Mouse (Mus musculus): ENCODE data around the gene Maco1. TPM values are rescaled to one million over a fixed set of nuclear protein-coding genes. Genes with fewer than 3 reads are reported as not detected.

Maco1 gene
- polyA plus RNA-seq, 1 experiment: 14.6 TPM

GRCm38 (mm10) chr4:134791731-134792130 lies 61.4 kb downstream of the Maco1 start:
- H3ac ChIP-seq (ENCODE audit: control insufficient read depth, insufficient read length, low read depth): no peak overlapping the region
- no peaks in the 10 kb centered on the region for H3K79me2 ChIP-seq (ENCODE audit: control insufficient read depth, insufficient read depth)
- H3K27me3 ChIP-seq (ENCODE audit: control insufficient read depth, insufficient read depth, insufficient read length): no peaks in the 10 kb centered on the region
- H3K36me3 ChIP-seq (ENCODE audit: control insufficient read depth, insufficient read depth): no peaks in the 10 kb centered on the region
- H3K79me3 ChIP-seq (ENCODE audit: low read depth): no peaks in the 10 kb centered on the region
- no peak overlapping the region for H3K4me3 ChIP-seq (ENCODE audit: insufficient read depth, poor library complexity, severe bottlenecking)
- TF ChIP-seq CEBPB (IDR thresholded peaks at IDR 0.05; ENCODE audit: low read depth) (no peak), MYOG (IDR thresholded peaks at IDR 0.05; ENCODE audit: control insufficient read depth, extremely low read depth, insufficient read length) (no peak), MAX (IDR thresholded peaks at IDR 0.05) (no peak)

GRCm38 (mm10) chr4:134786946-134787345 lies 66.2 kb downstream of the Maco1 start:
- no peaks in the 10 kb centered on the region for H3K79me3 ChIP-seq (ENCODE audit: low read depth)
- H3K4me3 ChIP-seq (ENCODE audit: insufficient read depth, poor library complexity, severe bottlenecking): no peak overlapping the region
- H3K36me3 ChIP-seq (ENCODE audit: control insufficient read depth, insufficient read depth): no peaks in the 10 kb centered on the region
- no peak overlapping the region for H3ac ChIP-seq (ENCODE audit: control insufficient read depth, insufficient read length, low read depth)
- H3K79me2 ChIP-seq (ENCODE audit: control insufficient read depth, insufficient read depth): no peaks in the 10 kb centered on the region
- no peak for TF ChIP-seq USF1 (IDR thresholded peaks at IDR 0.05; ENCODE audit: low read depth)
- H3K27me3 ChIP-seq (ENCODE audit: control insufficient read depth, insufficient read depth, insufficient read length): no peaks in the 10 kb centered on the region

GRCm38 (mm10) chr4:134784701-134785100 lies 68.4 kb downstream of the Maco1 start:
- Histone ChIP-seq H3ac (ENCODE audit: control insufficient read depth, insufficient read length, low read depth) (no peak overlapping the region), H3K79me3 (ENCODE audit: low read depth) (no peaks in the 10 kb centered on the region), H3K79me2 (ENCODE audit: control insufficient read depth, insufficient read depth) (no peaks in the 10 kb centered on the region), H3K4me3 (ENCODE audit: insufficient read depth, poor library complexity, severe bottlenecking) (no peak overlapping the region), H3K27me3 (ENCODE audit: control insufficient read depth, insufficient read depth, insufficient read length) (no peaks in the 10 kb centered on the region), H3K36me3 (ENCODE audit: control insufficient read depth, insufficient read depth) (no peaks in the 10 kb centered on the region)
- no peak for TF ChIP-seq USF1 (IDR thresholded peaks at IDR 0.05; ENCODE audit: low read depth)
- TF ChIP-seq MAX (IDR thresholded peaks at IDR 0.05): no peak
- no peak for TF ChIP-seq CEBPB (IDR thresholded peaks at IDR 0.05; ENCODE audit: low read depth)
- no peak for TF ChIP-seq MYOD1 (IDR thresholded peaks at IDR 0.05; ENCODE audit: control insufficient read depth, insufficient read length, low read depth)
- no peak for TF ChIP-seq MYOG (IDR thresholded peaks at IDR 0.05; ENCODE audit: control insufficient read depth, extremely low read depth, insufficient read length)
- no peak for TF ChIP-seq FOSL1 (IDR thresholded peaks at IDR 0.05; ENCODE audit: insufficient read depth, low read length, poor library complexity, severe bottlenecking)
- no peak for TF ChIP-seq CTCF (IDR thresholded peaks at IDR 0.05; ENCODE audit: control insufficient read depth, insufficient read depth, insufficient read length)

GRCm38 (mm10) chr4:134779136-134779934 lies 73.8 kb downstream of the Maco1 start:
- H3ac ChIP-seq (ENCODE audit: control insufficient read depth, insufficient read length, low read depth): no peak overlapping the region
- no peaks in the 10 kb centered on the region for H3K79me3 ChIP-seq (ENCODE audit: low read depth)
- H3K4me3 ChIP-seq (ENCODE audit: insufficient read depth, poor library complexity, severe bottlenecking): no peak overlapping the region
- no peaks in the 10 kb centered on the region for H3K27me3 ChIP-seq (ENCODE audit: control insufficient read depth, insufficient read depth, insufficient read length)
- H3K79me2 ChIP-seq (ENCODE audit: control insufficient read depth, insufficient read depth): no peaks in the 10 kb centered on the region
- TF ChIP-seq MYOD1 (IDR thresholded peaks at IDR 0.05; ENCODE audit: control insufficient read depth, insufficient read length, low read depth) (no peak), FOSL1 (IDR thresholded peaks at IDR 0.05; ENCODE audit: insufficient read depth, low read length, poor library complexity, severe bottlenecking) (no peak), MYOG (IDR thresholded peaks at IDR 0.05; ENCODE audit: control insufficient read depth, extremely low read depth, insufficient read length) (no peak), USF1 (IDR thresholded peaks at IDR 0.05; ENCODE audit: low read depth) (no peak), CEBPB (IDR thresholded peaks at IDR 0.05; ENCODE audit: low read depth) (no peak), CTCF (IDR thresholded peaks at IDR 0.05; ENCODE audit: control insufficient read depth, insufficient read depth, insufficient read length) (no peak), MAX (IDR thresholded peaks at IDR 0.05) (no peak)
- H3K36me3 ChIP-seq (ENCODE audit: control insufficient read depth, insufficient read depth): no peaks in the 10 kb centered on the region

- H3K79me2 ChIP-seq (ENCODE audit: control insufficient read depth, insufficient read depth): no peaks in the 10 kb centered on the region
- no peaks in the 10 kb centered on the region for H3K79me3 ChIP-seq (ENCODE audit: low read depth)
- H3K36me3 ChIP-seq (ENCODE audit: control insufficient read depth, insufficient read depth): no peaks in the 10 kb centered on the region
- H3ac ChIP-seq (ENCODE audit: control insufficient read depth, insufficient read length, low read depth): no peak overlapping the region
- TF ChIP-seq CEBPB (IDR thresholded peaks at IDR 0.05; ENCODE audit: low read depth) (no peak), USF1 (IDR thresholded peaks at IDR 0.05; ENCODE audit: low read depth) (no peak), FOSL1 (IDR thresholded peaks at IDR 0.05; ENCODE audit: insufficient read depth, low read length, poor library complexity, severe bottlenecking) (no peak), MAX (IDR thresholded peaks at IDR 0.05) (no peak), MYOG (IDR thresholded peaks at IDR 0.05; ENCODE audit: control insufficient read depth, extremely low read depth, insufficient read length) (no peak), MYOD1 (IDR thresholded peaks at IDR 0.05; ENCODE audit: control insufficient read depth, insufficient read length, low read depth) (no peak), CTCF (IDR thresholded peaks at IDR 0.05; ENCODE audit: control insufficient read depth, insufficient read depth, insufficient read length) (no peak)
- no peaks in the 10 kb centered on the region for H3K27me3 ChIP-seq (ENCODE audit: control insufficient read depth, insufficient read depth, insufficient read length)
- H3K4me3 ChIP-seq (ENCODE audit: insufficient read depth, poor library complexity, severe bottlenecking): no peak overlapping the region
These were observed 76.9 kb downstream of the Maco1 start for GRCm38 (mm10) chr4:134776246-134776645.

- Histone ChIP-seq H3K79me3 (ENCODE audit: low read depth) (no peaks in the 10 kb centered on the region), H3K79me2 (ENCODE audit: control insufficient read depth, insufficient read depth) (no peaks in the 10 kb centered on the region), H3K4me3 (ENCODE audit: insufficient read depth, poor library complexity, severe bottlenecking) (no peak overlapping the region), H3K27me3 (ENCODE audit: control insufficient read depth, insufficient read depth, insufficient read length) (no peaks in the 10 kb centered on the region), H3ac (ENCODE audit: control insufficient read depth, insufficient read length, low read depth) (no peak overlapping the region), H3K36me3 (ENCODE audit: control insufficient read depth, insufficient read depth) (no peaks in the 10 kb centered on the region)
- TF ChIP-seq CEBPB (IDR thresholded peaks at IDR 0.05; ENCODE audit: low read depth): no peak
- no peak for TF ChIP-seq MAX (IDR thresholded peaks at IDR 0.05)
- no peak for TF ChIP-seq USF1 (IDR thresholded peaks at IDR 0.05; ENCODE audit: low read depth)
- TF ChIP-seq FOSL1 (IDR thresholded peaks at IDR 0.05; ENCODE audit: insufficient read depth, low read length, poor library complexity, severe bottlenecking): no peak
- TF ChIP-seq CTCF (IDR thresholded peaks at IDR 0.05; ENCODE audit: control insufficient read depth, insufficient read depth, insufficient read length): no peak
- no peak for TF ChIP-seq MYOG (IDR thresholded peaks at IDR 0.05; ENCODE audit: control insufficient read depth, extremely low read depth, insufficient read length)
- no peak for TF ChIP-seq MYOD1 (IDR thresholded peaks at IDR 0.05; ENCODE audit: control insufficient read depth, insufficient read length, low read depth)
These were observed 77.8 kb downstream of the Maco1 start for GRCm38 (mm10) chr4:134775234-134775944.
